Mouse (Mus musculus): ENCODE measurements around the gene Npr2. TPM values are rescaled to one million over a fixed set of nuclear protein-coding genes. Genes with fewer than 3 reads are reported as not detected.
A peak's percentile ranks its signal among the peaks of the same experiment; 100 is the strongest.

Npr2 gene
- polyA plus RNA-seq, 1 experiment, result 5.1 TPM

- TF ChIP-seq EP300 (IDR thresholded peaks at IDR 0.05; ENCODE audit: insufficient read depth, low read depth, low read length), result no peak
- TF ChIP-seq CTCF (IDR thresholded peaks at IDR 0.05; ENCODE audit: low read depth, low read length), result no peak
- no peak for TF ChIP-seq POLR2A (IDR thresholded peaks at IDR 0.05; ENCODE audit: insufficient read depth, low read length)
- Histone ChIP-seq H3K27me3 (ENCODE audit: control insufficient read depth, insufficient read depth, low read length, poor library complexity, severe bottlenecking) (no peaks in the 10 kb centered on the region), H3K4me1 (ENCODE audit: control insufficient read depth, insufficient read depth, low read length) (no peaks in the 10 kb centered on the region), H3K27ac (ENCODE audit: insufficient read depth, low read length) (no peak overlapping the region), H3K9me3 (replicated peaks; ENCODE audit: control insufficient read depth, insufficient read depth, low read length, poor library complexity, severe bottlenecking) (no peaks in the 10 kb centered on the region), H3K4me3 (ENCODE audit: low read depth, low read length) (peak overlapping the region; percentile 62), H3K9ac (ENCODE audit: low read depth, poor library complexity, severe bottlenecking) (peak overlapping the region; percentile 63), H3K36me3 (ENCODE audit: control insufficient read depth, insufficient read depth, low read length, poor library complexity, severe bottlenecking) (no peaks in the 10 kb centered on the region)
Measured at GRCm38 (mm10) chr4:43669428-43669794, 37.7 kb downstream of the Npr2 start.

DNA sequence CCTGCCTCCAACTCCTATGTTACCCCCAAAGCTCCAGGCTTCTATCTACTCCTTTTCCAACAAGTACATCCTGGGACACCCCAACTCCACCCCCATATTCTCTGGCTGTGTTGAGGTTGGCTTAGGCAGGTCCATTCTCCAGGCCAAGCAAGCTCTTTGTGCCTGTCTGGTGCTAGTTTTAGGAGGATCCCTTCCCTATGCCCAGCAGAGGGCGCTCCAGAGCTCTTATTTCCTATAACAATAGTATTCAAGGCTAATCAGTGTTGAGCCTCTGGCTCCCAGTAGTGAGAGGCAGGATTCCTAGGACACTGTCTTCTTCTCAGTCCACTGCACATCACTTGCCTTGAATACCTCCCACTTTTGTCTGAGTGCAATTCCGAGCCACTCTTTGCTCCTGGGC lies 40.3 kb downstream of the Npr2 start:
- H3K9me3 ChIP-seq (replicated peaks; ENCODE audit: control insufficient read depth, insufficient read depth, low read length, poor library complexity, severe bottlenecking), result no peaks in the 10 kb centered on the region
- H3K27me3 ChIP-seq (ENCODE audit: control insufficient read depth, insufficient read depth, low read length, poor library complexity, severe bottlenecking), result no peaks in the 10 kb centered on the region
- H3K27ac ChIP-seq (ENCODE audit: insufficient read depth, low read length), result no peak overlapping the region
- H3K9ac ChIP-seq (ENCODE audit: low read depth, poor library complexity, severe bottlenecking), result no peak overlapping the region
- no peaks in the 10 kb centered on the region for H3K36me3 ChIP-seq (ENCODE audit: control insufficient read depth, insufficient read depth, low read length, poor library complexity, severe bottlenecking)
- H3K4me3 ChIP-seq (ENCODE audit: low read depth, low read length), result no peak overlapping the region
- H3K4me1 ChIP-seq (ENCODE audit: control insufficient read depth, insufficient read depth, low read length), result no peaks in the 10 kb centered on the region
- peak; percentile 60 for TF ChIP-seq CTCF (IDR thresholded peaks at IDR 0.05; ENCODE audit: low read depth, low read length)
- TF ChIP-seq EP300 (IDR thresholded peaks at IDR 0.05; ENCODE audit: insufficient read depth, low read depth, low read length), result no peak

DNA sequence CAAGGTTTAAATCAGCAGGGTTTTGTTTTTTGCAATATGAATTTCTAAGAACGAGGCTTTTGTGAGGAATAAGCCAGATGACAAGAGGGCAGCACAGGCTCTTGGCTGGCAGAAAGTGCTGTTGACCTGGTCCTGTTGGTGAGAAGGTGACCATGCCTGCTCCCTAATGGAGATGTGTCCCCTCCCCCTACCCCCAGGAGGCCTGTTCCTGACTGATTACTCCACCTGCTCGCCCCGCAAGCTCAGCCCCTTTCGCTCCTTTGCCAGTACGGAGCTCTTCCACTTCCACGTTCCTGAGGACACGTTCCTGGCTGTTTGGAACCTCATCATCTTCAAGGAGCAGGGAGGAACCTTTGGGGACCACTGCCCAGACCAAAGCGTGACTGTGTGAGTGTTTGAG lies 42.0 kb downstream of the Npr2 start:
- H3K27ac ChIP-seq (ENCODE audit: insufficient read depth, low read length), result no peak overlapping the region
- TF ChIP-seq CTCF (IDR thresholded peaks at IDR 0.05; ENCODE audit: low read depth, low read length) (no peak), EP300 (IDR thresholded peaks at IDR 0.05; ENCODE audit: insufficient read depth, low read depth, low read length) (no peak), POLR2A (IDR thresholded peaks at IDR 0.05; ENCODE audit: insufficient read depth, low read length) (no peak)
- H3K27me3 ChIP-seq (ENCODE audit: control insufficient read depth, insufficient read depth, low read length, poor library complexity, severe bottlenecking), result no peaks in the 10 kb centered on the region
- no peaks in the 10 kb centered on the region for H3K4me1 ChIP-seq (ENCODE audit: control insufficient read depth, insufficient read depth, low read length)
- H3K9ac ChIP-seq (ENCODE audit: low read depth, poor library complexity, severe bottlenecking), result no peak overlapping the region
- H3K4me3 ChIP-seq (ENCODE audit: low read depth, low read length), result no peak overlapping the region
- no peaks in the 10 kb centered on the region for H3K36me3 ChIP-seq (ENCODE audit: control insufficient read depth, insufficient read depth, low read length, poor library complexity, severe bottlenecking)
- H3K9me3 ChIP-seq (replicated peaks; ENCODE audit: control insufficient read depth, insufficient read depth, low read length, poor library complexity, severe bottlenecking), result no peaks in the 10 kb centered on the region

DNA sequence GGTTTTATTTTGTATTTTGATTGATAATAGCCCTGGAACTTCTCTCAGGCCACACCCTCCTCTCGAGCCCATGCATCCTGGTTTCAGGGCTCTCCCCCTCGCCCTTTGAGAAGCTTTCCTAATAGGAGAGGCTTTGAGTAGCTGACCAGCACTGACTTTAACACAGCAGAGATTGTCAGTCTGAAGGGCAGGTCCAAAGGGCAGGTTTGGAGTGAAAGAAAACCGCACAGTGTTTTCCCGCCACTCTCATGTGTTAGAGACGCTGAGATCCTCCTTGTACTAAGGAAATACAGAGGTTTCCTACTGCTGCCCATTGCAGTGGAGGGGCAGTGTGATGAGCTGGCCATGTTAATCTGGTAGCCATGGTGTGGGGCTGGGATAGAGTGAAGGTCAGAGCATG lies 43.2 kb downstream of the Npr2 start:
- no peaks in the 10 kb centered on the region for H3K4me1 ChIP-seq (ENCODE audit: control insufficient read depth, insufficient read depth, low read length)
- no peaks in the 10 kb centered on the region for H3K36me3 ChIP-seq (ENCODE audit: control insufficient read depth, insufficient read depth, low read length, poor library complexity, severe bottlenecking)
- no peak overlapping the region for H3K4me3 ChIP-seq (ENCODE audit: low read depth, low read length)
- no peaks in the 10 kb centered on the region for H3K27me3 ChIP-seq (ENCODE audit: control insufficient read depth, insufficient read depth, low read length, poor library complexity, severe bottlenecking)
- TF ChIP-seq EP300 (IDR thresholded peaks at IDR 0.05; ENCODE audit: insufficient read depth, low read depth, low read length), result no peak
- TF ChIP-seq CTCF (IDR thresholded peaks at IDR 0.05; ENCODE audit: low read depth, low read length), result no peak
- TF ChIP-seq POLR2A (IDR thresholded peaks at IDR 0.05; ENCODE audit: insufficient read depth, low read length), result no peak
- no peak overlapping the region for H3K27ac ChIP-seq (ENCODE audit: insufficient read depth, low read length)
- no peaks in the 10 kb centered on the region for H3K9me3 ChIP-seq (replicated peaks; ENCODE audit: control insufficient read depth, insufficient read depth, low read length, poor library complexity, severe bottlenecking)
- no peak overlapping the region for H3K9ac ChIP-seq (ENCODE audit: low read depth, poor library complexity, severe bottlenecking)

DNA sequence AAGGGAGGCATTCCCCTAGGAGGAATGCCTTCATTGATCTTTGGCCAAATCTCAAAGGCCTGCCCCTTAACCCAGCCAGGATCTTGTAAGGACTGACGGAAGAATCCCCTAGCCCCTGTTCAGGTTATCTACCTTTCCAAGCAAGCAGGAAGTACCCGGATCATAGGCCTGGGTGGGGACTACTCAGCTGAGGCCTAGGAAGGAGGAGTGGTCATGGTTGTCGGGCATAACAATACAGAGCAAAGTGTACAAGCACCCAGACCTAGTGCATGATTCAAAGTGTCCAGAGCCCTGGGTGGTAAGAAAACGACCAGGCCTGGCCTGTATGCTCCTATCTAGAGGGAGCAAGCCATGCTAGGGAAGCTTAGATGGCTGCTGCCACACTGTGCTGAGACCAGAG lies 43.9 kb downstream of the Npr2 start:
- H3K36me3 ChIP-seq (ENCODE audit: control insufficient read depth, insufficient read depth, low read length, poor library complexity, severe bottlenecking), result no peaks in the 10 kb centered on the region
- no peaks in the 10 kb centered on the region for H3K9me3 ChIP-seq (replicated peaks; ENCODE audit: control insufficient read depth, insufficient read depth, low read length, poor library complexity, severe bottlenecking)
- H3K27ac ChIP-seq (ENCODE audit: insufficient read depth, low read length), result no peak overlapping the region
- no peak for TF ChIP-seq EP300 (IDR thresholded peaks at IDR 0.05; ENCODE audit: insufficient read depth, low read depth, low read length)
- no peak for TF ChIP-seq CTCF (IDR thresholded peaks at IDR 0.05; ENCODE audit: low read depth, low read length)
- no peak for TF ChIP-seq POLR2A (IDR thresholded peaks at IDR 0.05; ENCODE audit: insufficient read depth, low read length)
- no peaks in the 10 kb centered on the region for H3K27me3 ChIP-seq (ENCODE audit: control insufficient read depth, insufficient read depth, low read length, poor library complexity, severe bottlenecking)
- H3K4me1 ChIP-seq (ENCODE audit: control insufficient read depth, insufficient read depth, low read length), result no peaks in the 10 kb centered on the region
- no peak overlapping the region for H3K4me3 ChIP-seq (ENCODE audit: low read depth, low read length)
- no peak overlapping the region for H3K9ac ChIP-seq (ENCODE audit: low read depth, poor library complexity, severe bottlenecking)

DNA sequence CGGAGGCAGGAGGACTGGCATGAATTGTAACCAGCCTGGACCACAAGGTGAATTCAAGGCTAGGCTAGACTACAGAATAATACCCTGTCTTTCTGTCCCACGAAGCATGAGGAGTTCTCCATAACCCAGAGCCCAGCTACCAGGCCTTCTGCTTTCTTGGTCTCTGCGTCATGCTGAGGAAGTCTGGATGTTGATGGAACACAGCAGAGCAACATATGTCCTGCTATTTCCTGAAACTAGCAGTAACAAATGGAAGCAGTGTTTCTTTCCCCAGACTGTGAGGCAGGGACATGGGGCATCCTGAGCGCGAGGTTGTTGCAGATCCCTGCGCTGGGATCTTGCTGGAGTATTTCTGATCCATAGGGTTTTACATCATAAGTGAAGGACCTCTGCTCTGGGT lies 46.8 kb downstream of the Npr2 start:
- no peak for TF ChIP-seq POLR2A (IDR thresholded peaks at IDR 0.05; ENCODE audit: insufficient read depth, low read length)
- TF ChIP-seq CTCF (IDR thresholded peaks at IDR 0.05; ENCODE audit: low read depth, low read length), result no peak
- TF ChIP-seq EP300 (IDR thresholded peaks at IDR 0.05; ENCODE audit: insufficient read depth, low read depth, low read length), result no peak
- no peaks in the 10 kb centered on the region for H3K36me3 ChIP-seq (ENCODE audit: control insufficient read depth, insufficient read depth, low read length, poor library complexity, severe bottlenecking)
- H3K9me3 ChIP-seq (replicated peaks; ENCODE audit: control insufficient read depth, insufficient read depth, low read length, poor library complexity, severe bottlenecking), result no peaks in the 10 kb centered on the region
- no peaks in the 10 kb centered on the region for H3K4me1 ChIP-seq (ENCODE audit: control insufficient read depth, insufficient read depth, low read length)
- no peak overlapping the region for H3K4me3 ChIP-seq (ENCODE audit: low read depth, low read length)
- no peaks in the 10 kb centered on the region for H3K27me3 ChIP-seq (ENCODE audit: control insufficient read depth, insufficient read depth, low read length, poor library complexity, severe bottlenecking)
- H3K9ac ChIP-seq (ENCODE audit: low read depth, poor library complexity, severe bottlenecking), result no peak overlapping the region
- no peak overlapping the region for H3K27ac ChIP-seq (ENCODE audit: insufficient read depth, low read length)

Measured in ES-Bruce4 (cell line).